Comparison of ENCODE assay signal across 29 mouse cellular contexts in the genomic region with DNA sequence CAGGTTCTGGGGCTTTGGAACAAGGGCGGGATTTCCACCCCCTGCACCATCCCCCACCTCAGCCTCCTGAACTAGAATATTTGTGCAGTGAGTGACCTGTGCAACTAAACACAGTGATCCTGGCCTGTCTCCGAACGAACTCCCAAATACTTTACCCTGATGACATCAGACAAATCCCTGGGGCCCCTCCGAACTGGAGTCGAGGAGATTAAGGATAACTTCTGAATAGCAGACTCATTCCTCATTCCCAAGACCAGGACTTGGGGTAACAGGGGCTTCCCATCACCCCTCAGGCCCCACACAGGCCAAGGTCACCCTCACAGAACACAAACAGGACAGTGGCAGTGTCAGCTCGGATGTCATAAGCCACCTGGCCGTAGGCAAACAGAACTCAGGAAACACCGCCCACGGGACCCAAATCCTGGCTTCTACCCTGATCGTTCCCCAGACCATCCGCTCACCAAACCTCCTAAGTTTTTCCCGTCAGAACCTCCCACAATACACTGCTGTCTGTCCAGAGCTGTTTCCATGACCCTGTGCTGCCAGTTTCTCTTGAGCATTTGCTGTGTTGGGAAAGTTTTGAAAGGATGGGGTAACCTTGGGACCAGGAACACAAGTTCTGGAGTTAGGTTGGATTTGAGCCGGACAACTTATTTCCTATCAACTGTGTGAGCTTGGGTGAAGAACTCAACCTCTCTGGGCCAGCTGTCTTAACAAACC. TPM values are rescaled to one million over a fixed set of nuclear protein-coding genes. Genes with fewer than 3 reads are reported as not detected.
DNase-seq lines count a peak whose midpoint lies in the region; ATAC-seq and TF ChIP-seq lines count a peak whose summit lies in the region.
"Had no signal": no experiment of that assay in that cellular context is flagged by ENCODE, and none has a peak within 500 bp of the region (broad histone marks: within the 10 kb centered on the region; RNA-seq: fewer than 3 reads in every experiment).

No protein-coding gene starts in this region.

- no peak; the same call in 1 of the 2 replicates for ATAC-seq in liver, embryonic 11.5 days (replicated peaks; ENCODE audit: low FRiP score)
- ATAC-seq: activated CD4-positive, CD25-positive, alpha-beta regulatory T cell, adult 4 months; forebrain, embryonic 15.5 days; inflammation-experienced regulatory T-cells, adult 6 months; Patski had no signal

- intact Hi-C loops in heart, postnatal 36 days (cut with DNase I) = loop anchor here (10.0 kb wide), 2 partner anchors 245 to 285 kb away; a partner anchor contains a TSS

- no peak overlapping the region for H3K9ac ChIP-seq in liver, embryonic 11.5 days (ENCODE audit: low read depth, low read length)
- H3K9ac ChIP-seq: forebrain, embryonic 15.5 days; heart, embryonic 15.5 days; hindbrain, embryonic 12.5 days; limb, embryonic 15.5 days; neural tube, embryonic 13.5 days had no signal

- no peak for TF ChIP-seq CTCF in small intestine, adult 2 months (IDR thresholded peaks at IDR 0.05; ENCODE audit: extremely low read depth, insufficient read length, insufficient replicate concordance, low read depth, low read length)

- H3K4me2 ChIP-seq in liver, embryonic 11.5 days = peak overlapping the region; percentile 20
- H3K4me2 ChIP-seq: forebrain, embryonic 15.5 days; heart, embryonic 15.5 days; hindbrain, embryonic 12.5 days; limb, embryonic 15.5 days; neural tube, embryonic 13.5 days had no signal

- DNase-seq in heart, adult 11 months = peak; percentile 95
- no peak for DNase-seq in heart, postnatal 36 days
- DNase-seq in kidney, adult 9 months = peak; percentile 58
- DNase-seq in kidney, postnatal 4 days = no peak
- no peak for DNase-seq in liver, embryonic 11.5 days (ENCODE audit: low spot score)
- DNase-seq in cerebellum, adult 8-10 months = no peak
- no peak for DNase-seq in urinary bladder, postnatal 4 days (ENCODE audit: low spot score in 2 of 2)
- DNase-seq: adrenal gland, postnatal 14 days; cerebellum, postnatal 25 days; embryo, embryonic 11 days; gastrocnemius, postnatal 25 days; lung, postnatal 10 days; midbrain, embryonic 14.5 days; thymus, postnatal 25 days had no signal

- H3K4me3 ChIP-seq in liver, embryonic 11.5 days (ENCODE audit: low read depth, low read length) = no peak overlapping the region
- H3K4me3 ChIP-seq in small intestine, adult 2 months (ENCODE audit: low read depth, low read length) = peak overlapping the region; percentile 73
- H3K4me3 ChIP-seq: forebrain, embryonic 15.5 days; heart, embryonic 15.5 days; hindbrain, embryonic 12.5 days; layer of hippocampus, adult 2 months; limb, embryonic 15.5 days; neural tube, embryonic 13.5 days had no signal

- H3K27ac ChIP-seq in liver, embryonic 11.5 days (ENCODE audit: low read depth, low read length) = peak overlapping the region; percentile 60; the same call in 1 of the 2 replicates
- H3K27ac ChIP-seq in small intestine, adult 2 months (ENCODE audit: insufficient read depth, low read depth, low read length) = peak overlapping the region; percentile 79
- H3K27ac ChIP-seq: forebrain, embryonic 15.5 days; heart, embryonic 15.5 days; hindbrain, embryonic 12.5 days; layer of hippocampus, adult 2 months; limb, embryonic 15.5 days; neural tube, embryonic 13.5 days had no signal

- TF ChIP-seq POLR2A in small intestine, adult 2 months (IDR thresholded peaks at IDR 0.05; ENCODE audit: low read depth, low read length) = no peak

- H3K36me3 ChIP-seq in liver, embryonic 11.5 days (ENCODE audit: control insufficient read depth, insufficient read depth, low read length) = no peaks in the 10 kb centered on the region
- H3K36me3 ChIP-seq in small intestine, adult 2 months (ENCODE audit: control insufficient read depth, insufficient read depth, low read length) = peaks cover 27% of the 10 kb centered on the region
- H3K36me3 ChIP-seq: forebrain, embryonic 15.5 days; heart, embryonic 15.5 days; hindbrain, embryonic 12.5 days; limb, embryonic 15.5 days; neural tube, embryonic 13.5 days had no signal

- H3K4me1 ChIP-seq in liver, embryonic 11.5 days (replicated peaks; ENCODE audit: control insufficient read depth, insufficient read depth, low read length) = peaks cover 14% of the 10 kb centered on the region
- H3K4me1 ChIP-seq in small intestine, adult 2 months (ENCODE audit: control insufficient read depth, insufficient read depth, insufficient read length, low read length) = peaks cover 19% of the 10 kb centered on the region

- 65% methylated on average over 13 of the region's 13 CpGs for WGBS in liver, embryonic 11.5 days
- WGBS in small intestine, adult 2 months = 31% methylated on average over 13 of the region's 13 CpGs

- H3K9me3 ChIP-seq in liver, embryonic 11.5 days (ENCODE audit: control insufficient read depth, low read length) = no peaks in the 10 kb centered on the region
- H3K9me3 ChIP-seq: forebrain, embryonic 15.5 days; heart, embryonic 15.5 days; hindbrain, embryonic 12.5 days; limb, embryonic 15.5 days; neural tube, embryonic 13.5 days had no signal

- H3K27me3 ChIP-seq in liver, embryonic 11.5 days (replicated peaks; ENCODE audit: control insufficient read depth, insufficient read depth, low read length) = no peaks in the 10 kb centered on the region
- H3K27me3 ChIP-seq in small intestine, adult 2 months (ENCODE audit: control insufficient read depth, insufficient read depth, low read length) = no peaks in the 10 kb centered on the region
- H3K27me3 ChIP-seq: forebrain, embryonic 15.5 days; neural tube, embryonic 13.5 days had no signal

RNA-seq across cellular contexts. Expression of a gene that starts 32.9 kb away (rescaled TPM):
- not detected for total RNA-seq in heart, postnatal 36 days (2021)
- 18.9 and 20.0 TPM in 2 replicates for polyA plus RNA-seq in liver, embryonic 11.5 days (2014; fragmentation: Nextera tagmentation; extraction: Ambion mirVana)
- 179 and 397 TPM in 2 replicates for polyA plus RNA-seq in small intestine, adult 2 months (2012; rRNA removed)
- total RNA-seq: gastrocnemius, postnatal 25 days; layer of hippocampus, adult 2 months; left cerebral cortex, postnatal 36 days; megakaryocyte, adult 5-6 weeks had no signal
- polyA plus RNA-seq: activated CD4-positive, CD25-positive, alpha-beta regulatory T cell, adult 4 months; embryonic facial prominence, embryonic 14.5 days; forebrain, embryonic 15.5 days; heart, embryonic 15.5 days; hindbrain, embryonic 12.5 days; inflammation-experienced regulatory T-cells, adult 6 months; midbrain, embryonic 14.5 days; neural tube, embryonic 13.5 days had no signal

RNA-seq across cellular contexts. Expression of a gene that starts 47.4 kb away (rescaled TPM):
- not detected for total RNA-seq in heart, postnatal 36 days (2021)
- not detected in 2 replicates for polyA plus RNA-seq in liver, embryonic 11.5 days (2014; fragmentation: Nextera tagmentation; extraction: Ambion mirVana)
- 0.11 and 2.7 TPM in 2 replicates for polyA plus RNA-seq in small intestine, adult 2 months (2012; rRNA removed)
- total RNA-seq: adrenal gland, postnatal 14 days; gastrocnemius, postnatal 25 days; layer of hippocampus, adult 2 months; left cerebral cortex, postnatal 36 days; megakaryocyte, adult 5-6 weeks had no signal
- polyA plus RNA-seq: activated CD4-positive, CD25-positive, alpha-beta regulatory T cell, adult 4 months; brain, embryonic 14.5 days; forebrain, embryonic 15.5 days; heart, embryonic 15.5 days; hindbrain, embryonic 12.5 days; inflammation-experienced regulatory T-cells, adult 6 months; midbrain, embryonic 14.5 days; neural tube, embryonic 13.5 days; Patski; testis, adult 2 months had no signal

Comparison
In these comparisons a context has a peak if more than half of its experiments do, and no peak if none do; other contexts are left out.
1. DNase-seq: peak in heart, adult 11 months (single experiment) and kidney, adult 9 months (single experiment); none in heart, postnatal 36 days (0 of 2), kidney, postnatal 4 days (0 of 2), liver, embryonic 11.5 days (single experiment), cerebellum, adult 8-10 months (single experiment) and urinary bladder, postnatal 4 days (0 of 2).